Mouse (Mus musculus): Measurements from ENCODE around the gene A2ml1.
A peak's percentile ranks its signal among the peaks of the same experiment; 100 is the strongest.
"Not testable (repeated sequence)": the region's sequence is repeated elsewhere in the genome, so short reads cannot be mapped to it uniquely, and the experiment has no call there.

The A2ml1 gene

DNA sequence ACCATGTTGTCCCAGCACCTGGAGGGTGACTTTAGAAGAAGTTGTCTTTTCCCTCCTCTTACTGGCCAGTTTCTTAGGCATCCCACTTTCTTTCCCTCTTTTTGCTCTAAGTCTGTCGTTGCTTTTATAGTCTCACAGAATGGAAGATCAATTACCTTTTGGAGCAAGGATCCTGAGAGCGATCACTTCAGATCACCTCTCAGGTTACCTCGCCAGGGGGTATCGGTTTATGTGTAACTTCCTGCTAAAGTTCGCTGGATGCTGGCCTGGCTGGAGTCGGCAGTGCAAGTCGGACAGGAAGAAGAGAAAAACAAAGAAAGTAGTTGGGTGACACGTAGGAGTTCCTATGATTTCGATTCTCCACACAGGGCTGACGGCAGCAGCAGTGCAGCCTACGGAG lies at the start of gene A2ml1:
TSS of gene A2ml1 (minus strand) at position 101 of the 400 bp plus-strand sequence.
- DNase-seq = no peak

DNA sequence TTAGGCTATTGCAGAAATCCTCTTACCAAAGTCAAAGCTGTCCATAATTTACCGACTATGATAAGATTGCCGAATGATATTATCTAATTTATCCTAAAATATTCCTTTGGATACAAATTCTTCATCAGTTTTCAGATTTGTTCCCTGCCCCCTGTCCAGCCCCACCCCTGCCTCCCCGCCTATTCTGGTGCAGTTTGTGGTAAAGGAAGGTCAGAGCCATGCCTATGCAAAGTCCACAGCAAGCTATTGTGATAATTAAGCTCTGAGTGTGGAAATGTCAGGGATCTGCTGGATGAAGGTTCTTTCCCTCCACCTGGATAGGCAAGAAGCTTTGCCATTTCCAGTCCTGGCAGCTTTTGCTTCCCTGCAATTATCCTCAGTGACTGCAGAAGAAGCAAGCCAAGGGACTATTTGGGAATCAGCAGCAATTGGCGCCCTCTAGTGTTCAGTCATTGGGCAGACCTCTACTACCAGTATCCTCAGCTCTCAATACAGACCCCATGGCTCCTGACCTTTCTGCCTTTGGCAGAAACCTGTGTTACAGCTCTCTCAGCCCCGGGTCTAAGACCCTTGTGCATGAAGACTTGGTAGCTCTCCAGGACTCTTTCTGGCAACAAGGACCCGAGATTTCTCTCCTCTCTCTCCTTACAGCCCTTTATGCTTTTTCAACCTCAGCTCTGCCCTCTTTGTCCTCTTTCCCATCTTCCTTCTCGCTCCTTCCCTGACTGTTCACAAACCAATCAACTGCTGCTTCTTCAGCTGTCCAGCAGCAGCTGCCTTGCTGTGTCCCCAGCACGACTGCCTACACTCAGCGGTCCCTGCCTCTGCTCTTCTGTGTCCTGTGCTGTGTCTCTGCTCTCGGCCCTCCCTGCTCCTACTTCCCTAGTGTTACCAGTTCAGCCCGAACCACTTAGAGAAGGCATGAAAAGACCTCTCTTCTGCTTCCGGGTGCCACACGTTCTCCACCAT lies 48.6 kb upstream of the A2ml1 start:
- peak; percentile 29 for DNase-seq

DNA sequence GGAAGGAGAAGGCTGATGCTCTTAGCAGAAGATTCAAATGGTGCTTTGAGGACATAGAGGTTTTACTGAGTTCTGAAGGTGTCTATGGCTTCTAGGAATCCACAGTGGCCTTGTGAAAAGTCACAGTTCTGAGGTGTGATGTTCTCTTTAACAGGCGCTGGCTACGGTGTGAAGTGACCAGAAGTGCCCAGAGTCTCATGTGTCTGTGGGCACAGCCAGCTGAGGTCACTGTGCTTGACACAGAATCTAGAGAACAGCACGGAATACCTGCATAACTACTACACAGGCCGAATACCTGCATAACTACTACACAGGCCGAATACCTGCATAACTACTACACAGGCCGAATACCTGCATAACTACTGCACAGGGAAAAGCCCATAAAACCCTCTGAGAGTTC lies 43.8 kb upstream of the A2ml1 start:
- not testable (repeated sequence) for DNase-seq

DNA sequence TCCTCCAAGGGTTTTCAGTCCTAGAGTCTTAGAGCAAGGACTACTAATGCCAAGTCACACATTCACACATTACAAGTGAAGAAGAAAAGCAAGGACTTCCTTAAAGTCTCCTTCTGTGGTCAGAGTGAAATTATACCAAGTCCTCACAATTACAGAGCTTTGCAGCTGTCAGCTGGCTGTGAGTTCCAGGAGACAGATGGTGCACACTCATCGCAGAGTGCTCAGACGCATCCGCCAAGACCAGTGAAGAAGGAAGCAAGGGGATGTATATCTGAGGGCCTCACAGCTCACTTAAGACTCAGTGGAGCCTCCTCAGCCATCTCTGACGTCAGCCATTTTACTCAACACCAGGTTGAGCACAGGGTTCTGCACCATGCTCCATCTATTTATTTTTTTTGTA lies 43.0 kb upstream of the A2ml1 start:
- DNase-seq = peak; percentile 21

DNA sequence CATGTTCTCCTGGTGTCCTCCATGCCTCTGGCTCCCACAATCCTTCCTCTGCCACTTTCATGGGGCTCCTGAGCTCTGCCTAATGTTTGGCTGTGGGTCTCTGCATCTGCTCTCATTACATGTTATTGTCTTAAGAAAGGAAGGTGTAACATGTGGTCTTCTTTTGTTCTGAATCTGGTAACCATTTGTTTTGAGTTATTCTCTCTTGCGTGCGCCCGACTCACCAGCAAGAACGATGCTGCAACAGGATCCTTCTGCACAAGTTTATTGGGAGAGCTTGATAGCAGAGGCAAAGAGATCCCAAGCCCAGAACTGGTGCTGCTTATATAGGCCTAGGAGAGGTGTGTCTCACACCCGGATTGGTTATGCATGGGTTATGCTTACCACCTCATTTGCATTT lies 42.0 kb upstream of the A2ml1 start, which contains the start of gene Klrb1a:
TSS of gene Klrb1a (minus strand) at position 101 of the 400 bp plus-strand sequence.
- not testable (repeated sequence) for DNase-seq

DNA sequence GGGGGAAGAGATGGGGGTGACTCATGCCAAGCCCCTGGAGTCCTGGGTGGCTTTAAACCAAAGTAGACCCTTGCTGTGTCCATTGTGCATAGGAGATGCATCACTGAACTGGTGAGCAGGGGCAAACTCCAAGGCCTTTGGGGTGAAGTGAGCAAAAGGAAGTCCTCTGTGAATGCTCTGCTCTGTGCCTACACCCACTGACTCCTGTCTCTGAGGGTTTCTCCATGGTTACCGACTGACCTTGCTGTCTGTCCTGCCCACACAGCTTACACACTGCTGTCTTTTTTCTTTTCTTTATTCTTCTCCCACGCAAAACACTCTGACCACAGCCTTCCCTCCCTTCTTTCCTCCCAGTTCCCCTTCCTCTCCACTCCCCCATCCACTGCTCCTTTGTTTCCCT lies 41.3 kb upstream of the A2ml1 start:
- no peak for DNase-seq

DNA sequence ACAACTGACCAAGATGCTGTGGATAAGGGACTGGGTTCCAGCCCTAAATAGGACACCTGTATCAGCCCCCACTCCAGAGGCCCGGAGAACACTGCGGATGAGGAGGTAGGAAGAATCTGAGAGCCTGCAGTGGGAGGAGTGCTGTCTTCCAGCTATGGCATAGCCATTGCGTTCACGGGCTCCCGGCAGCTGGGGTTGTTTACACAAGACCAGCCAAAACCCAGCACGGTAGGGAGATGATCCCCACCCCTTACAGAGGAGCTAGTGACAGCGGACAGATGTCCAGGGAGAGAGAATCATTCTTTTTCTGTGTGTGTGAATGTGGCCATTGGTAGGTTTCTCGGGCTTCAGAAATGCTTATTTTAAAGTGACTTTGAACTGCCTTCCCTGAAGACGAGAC lies 24.9 kb upstream of the A2ml1 start:
- DNase-seq = no peak

DNA sequence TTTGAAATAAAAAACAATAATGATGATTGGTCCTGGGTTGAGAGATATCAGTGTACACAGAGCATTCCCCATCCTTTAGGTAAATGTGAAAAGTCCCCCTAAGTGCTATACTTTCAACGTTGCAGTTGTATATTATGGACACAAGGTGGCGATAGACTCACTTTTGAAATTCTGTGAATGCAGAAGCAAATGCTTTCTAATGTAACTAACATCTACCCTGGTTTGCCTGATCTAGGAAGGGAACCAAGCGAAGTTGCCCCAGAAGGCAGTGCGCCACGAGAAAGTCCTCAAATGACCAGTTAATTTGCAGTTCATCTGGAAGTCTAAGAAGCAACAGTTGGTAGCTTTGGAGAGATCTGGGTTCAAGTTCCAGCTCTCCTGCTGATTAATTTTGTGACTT lies 23.1 kb upstream of the A2ml1 start:
- no peak for DNase-seq

DNA sequence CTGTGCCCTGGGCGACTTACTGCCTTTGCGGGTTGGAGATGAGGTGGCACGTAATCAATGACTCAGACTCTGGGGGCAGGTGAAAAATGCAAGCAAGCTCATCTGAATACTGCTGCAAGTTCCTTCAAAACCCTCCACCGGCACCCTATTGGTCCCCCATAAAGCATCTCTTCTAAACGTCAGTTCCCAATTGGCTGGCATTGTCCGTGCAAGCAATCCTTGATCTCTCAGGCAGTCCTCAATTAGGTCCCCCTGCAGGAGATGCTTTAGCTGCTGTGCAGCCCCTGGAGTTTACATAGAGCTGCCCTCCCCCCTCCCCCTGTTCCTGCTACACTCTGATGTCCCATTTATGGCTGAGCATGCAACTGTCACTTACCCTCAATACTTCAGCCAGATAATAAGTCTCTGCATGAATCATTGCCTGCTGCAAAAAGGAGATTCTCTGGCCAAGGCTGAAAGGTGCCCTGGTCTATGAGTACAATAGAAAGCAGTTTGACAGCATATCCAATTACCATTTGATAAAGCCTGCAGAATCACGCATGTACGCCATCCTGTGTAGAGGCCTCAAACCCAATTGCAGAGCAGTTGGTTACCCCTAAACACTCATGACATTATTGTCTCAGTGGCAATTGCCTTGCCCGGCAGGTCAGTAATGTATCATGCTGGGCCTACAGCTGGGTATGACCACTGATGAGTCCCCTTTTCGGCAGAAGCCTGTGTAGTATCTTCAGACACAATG lies 21.2 kb upstream of the A2ml1 start:
- DNase-seq = no peak

DNA sequence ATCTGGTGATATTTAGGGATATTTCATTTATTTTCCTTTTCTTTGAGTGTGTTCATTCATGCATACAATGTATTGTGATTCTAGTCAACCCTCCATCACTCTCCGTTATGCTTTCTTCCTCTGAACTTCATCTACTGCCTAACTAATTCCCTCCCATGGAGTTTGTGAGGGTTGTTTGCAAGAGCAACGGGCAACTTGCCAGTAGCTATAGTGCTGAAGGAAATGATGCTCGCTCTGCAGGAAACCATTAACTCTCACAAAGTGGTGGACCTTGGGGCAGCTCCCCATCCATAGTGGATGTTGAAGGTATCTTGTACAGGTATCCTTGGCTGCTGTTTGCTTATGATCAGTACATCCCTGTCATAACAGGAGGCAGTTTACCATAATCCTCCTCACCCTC lies 20.6 kb upstream of the A2ml1 start:
- no peak for DNase-seq

DNA sequence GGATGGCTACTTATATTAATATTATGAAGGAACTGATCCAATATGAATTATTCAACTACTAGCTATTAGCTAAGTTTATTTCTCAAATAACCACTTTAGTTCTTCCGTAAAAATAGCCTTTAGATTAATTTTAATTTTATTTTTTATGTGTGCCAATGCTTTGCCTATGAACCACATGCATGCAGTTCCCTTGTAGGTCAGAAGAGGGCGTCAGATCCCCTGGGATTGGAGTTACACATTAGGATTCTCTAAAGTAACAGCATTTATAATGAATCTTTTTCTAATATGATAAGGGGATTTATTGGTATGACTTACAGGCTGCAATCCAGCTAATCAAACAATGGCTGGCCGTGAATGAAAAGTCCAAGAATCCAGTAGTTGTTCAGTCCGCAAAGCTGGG lies 18.1 kb upstream of the A2ml1 start:
- DNase-seq = peak; percentile 22

DNA sequence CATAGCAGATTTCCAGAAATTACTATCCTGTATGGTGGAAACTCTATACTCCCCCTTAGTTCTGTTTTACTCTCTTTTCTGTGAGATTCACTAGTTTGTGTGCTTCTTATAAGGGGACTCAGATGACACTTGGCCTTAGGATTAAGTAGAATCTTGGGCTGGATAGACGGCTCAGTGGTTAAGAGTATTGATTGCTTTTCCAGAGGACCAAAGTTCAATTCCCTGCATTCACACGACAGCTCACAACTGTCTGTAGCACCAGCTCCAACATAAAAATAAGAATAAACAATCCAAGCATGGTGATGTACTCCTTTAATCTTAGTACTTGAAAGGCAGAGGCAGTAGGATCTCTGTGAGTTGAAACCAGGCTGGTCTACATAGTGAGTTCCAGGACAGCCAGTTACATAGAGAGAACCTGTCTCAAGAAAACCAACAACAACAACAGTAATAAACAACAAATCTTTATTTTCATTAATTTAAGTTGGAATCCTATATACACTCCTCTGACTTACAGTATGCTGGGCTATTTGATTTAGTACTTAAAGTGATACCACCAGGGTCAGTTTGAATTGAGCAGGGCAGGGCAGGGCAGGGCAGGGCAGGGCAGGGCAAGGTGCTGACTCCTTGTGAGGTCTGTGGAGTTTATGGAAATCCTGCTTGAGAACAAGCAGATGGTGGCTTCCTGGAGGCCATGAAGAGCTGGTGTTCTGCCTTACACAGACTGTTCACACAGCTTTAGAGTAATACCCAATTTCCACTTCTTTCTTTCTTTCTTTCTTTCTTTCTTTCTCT lies 17.0 kb upstream of the A2ml1 start:
- DNase-seq = no peak

DNA sequence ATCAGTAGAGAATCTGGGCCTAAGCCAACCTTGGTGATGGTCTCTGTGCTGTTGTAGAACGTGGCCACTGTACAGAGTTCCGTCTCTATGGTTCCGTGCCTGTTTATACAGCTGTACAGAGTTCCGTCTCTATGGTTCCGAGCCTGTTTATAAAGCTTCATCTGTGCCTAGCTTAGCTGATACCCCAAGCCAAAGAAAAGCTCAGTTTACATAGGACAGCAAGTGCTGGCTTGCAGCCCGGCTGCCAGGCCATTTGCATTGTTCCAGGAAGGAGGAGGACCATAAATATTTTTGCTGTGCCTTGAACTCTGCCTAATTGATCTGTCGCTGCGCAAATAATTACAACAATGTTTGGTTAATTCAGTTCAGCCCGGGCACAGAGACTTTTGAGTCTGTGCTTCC lies 15.7 kb upstream of the A2ml1 start:
- peak; percentile 15 for DNase-seq

DNA sequence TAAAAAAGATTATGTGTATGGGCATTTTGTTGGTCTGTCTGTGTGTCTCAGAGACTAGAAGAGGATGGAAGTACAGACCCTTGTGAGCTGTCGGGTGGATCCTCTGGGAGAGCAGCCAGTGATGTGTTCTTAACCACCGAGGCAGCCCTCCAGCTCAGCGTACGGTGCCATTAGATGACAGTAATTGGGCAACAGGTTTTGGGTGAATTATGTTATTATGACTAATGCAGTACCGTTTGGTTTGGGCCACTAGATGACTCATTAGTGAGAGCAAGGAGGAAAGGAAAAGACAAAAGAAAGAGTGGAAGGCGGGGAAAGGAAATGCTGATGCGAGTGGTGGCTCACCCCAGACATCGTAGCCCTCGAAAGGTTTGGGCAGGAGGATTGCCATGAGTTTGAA lies 13.2 kb upstream of the A2ml1 start:
- no peak for DNase-seq

DNA sequence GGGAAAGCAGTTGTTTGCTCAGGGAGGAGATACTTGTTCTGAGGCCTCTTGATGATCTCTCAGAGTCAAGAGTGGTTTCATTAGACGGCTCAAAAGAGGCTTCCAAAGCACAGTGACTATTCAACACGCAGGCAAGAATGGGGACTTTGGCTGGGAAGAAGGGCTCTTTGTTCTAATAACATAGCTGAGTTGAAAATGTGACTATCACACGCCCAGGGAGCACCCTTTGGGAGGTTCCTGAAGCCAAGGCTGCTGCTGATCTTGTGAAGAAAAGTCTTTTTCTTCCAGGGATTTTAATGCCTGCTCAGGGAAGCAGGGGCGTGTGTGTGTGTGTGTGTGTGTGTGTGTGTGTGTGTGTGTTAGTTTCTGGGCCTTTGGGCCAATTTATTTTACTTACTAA lies 8.0 kb upstream of the A2ml1 start:
- no peak for DNase-seq

DNA sequence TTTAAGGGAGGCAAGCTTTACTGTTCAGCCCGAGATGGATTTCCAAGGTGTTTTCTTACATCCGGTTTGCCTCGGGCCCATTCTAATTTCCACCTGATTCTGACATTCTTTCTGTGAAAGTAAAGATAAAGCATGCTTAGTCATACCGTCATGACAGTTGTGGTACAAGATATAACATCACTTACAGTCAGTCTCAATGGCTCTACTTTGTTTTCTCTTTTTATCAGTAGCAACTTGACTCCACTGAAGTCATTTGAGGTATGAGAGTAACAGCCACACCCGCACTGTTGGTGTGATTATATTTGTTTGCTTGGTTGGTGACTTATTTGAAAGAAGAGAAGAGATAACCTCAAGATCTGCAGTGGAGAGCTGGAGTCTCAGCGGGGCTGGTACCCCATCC lies 6.2 kb upstream of the A2ml1 start:
- no peak for DNase-seq

DNA sequence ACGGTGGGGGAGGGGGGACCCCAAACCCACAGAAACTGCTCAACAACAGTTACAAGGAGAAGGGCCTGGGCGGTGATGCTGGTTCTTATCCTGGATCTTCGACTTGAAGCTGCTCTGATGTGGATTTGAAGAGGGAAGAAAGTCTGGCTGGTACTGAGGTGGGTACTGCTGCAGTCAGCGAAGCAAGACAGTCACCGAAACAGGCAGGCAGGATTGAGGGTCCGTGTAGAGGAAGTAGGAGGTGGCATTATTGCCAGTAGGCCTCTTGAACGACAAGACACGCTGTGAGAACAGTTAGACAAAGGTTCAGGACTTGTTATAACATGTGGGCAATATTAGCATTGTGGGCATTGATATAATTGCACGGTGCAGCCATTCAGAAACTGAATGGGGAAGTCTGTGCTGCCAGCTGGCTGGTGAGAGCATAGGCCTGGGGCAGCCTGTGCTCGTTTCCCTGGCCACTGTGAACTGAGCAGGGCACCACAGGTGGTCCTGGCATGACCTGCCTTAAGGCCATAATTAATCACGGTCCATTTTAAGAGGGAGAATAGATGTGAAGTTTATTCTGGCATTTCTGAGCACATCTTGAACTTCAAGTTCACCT lies 4.3 kb upstream of the A2ml1 start:
- DNase-seq = no peak

DNA sequence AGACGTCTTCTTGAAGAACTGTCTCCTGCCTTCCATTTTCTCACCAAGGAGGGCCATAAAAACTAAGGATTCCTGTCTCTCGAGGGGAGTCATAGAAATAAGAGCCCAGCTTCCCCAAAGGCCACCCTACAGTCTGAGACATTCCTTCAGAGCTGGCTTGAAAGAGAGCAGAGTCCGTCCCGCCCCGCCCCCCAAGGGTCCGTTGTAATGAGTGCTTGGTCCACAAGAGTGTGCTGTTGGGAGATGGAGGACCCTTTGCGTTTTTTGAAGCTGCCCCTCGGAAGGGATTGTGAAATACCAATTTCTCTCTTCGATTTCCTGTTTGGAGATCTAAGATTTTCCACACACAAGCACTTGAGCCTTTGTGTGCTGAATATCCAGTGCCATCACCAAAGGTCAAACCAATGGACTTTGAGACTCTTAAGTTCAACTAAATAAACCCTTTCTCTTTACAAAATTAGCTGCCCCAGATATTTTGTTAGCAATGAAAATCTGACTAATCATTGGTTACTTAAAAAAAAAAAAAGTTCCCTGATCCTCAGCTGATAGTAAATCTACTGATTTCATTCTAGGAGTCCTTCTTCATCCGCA lies 2.8 kb upstream of the A2ml1 start:
- DNase-seq = no peak

DNA sequence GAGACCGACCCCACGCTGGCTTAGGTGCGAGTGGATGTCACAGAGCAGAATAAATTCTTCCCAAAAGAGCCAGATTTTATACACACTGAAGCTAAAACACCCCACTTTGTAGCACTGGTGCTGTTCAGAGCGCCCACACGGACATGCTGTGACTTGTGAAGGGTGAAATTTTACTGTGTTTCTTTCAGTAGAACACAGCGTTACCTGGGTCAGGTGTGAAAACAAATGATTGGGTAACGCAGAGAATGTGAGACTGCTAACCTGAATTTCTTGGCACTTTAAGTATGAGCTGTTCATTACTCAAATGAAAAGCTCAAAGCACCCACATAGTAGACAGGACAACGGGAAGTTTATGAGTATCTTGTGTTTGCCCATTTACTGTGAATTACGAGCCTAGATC lies 4.1 kb downstream of the A2ml1 start:
- no peak for DNase-seq

DNA sequence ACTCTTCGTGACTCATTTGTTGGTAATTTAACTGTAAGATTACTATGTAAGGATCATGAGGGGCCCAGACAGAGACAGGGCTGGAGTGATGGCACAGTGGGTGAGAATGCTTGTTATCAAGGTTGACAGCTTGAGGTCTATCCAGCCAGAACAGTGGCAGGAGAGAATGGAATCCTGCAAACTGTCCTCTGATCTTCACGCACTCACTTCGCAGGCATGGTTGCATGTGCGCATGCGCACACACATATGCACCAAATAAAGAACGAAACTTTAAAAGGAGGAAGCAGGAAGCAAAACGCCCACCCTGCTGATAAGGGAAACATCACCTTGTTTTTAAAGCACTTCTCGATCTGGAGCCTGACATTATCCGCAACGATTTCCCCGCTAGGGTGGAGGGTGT lies 14.8 kb downstream of the A2ml1 start:
- DNase-seq = no peak

DNA sequence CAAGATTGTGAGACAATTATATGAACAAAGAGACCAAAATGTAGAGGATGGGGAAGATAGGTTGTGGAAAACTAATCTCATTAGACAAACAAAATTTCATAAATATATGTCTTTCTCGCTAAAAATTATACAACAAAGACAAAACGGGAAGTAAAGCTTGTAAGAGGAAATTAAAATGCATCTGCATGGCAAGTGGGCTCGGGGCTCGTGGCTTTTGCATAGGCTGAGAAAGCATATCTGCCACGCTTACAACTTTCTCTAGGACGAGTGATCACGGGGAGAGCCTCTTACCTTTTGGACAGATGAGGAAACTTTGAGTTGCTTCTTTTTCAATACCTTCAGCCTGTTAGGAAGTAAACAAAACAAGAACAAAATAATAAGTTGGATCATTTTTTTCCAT lies 27.4 kb downstream of the A2ml1 start:
- DNase-seq = no peak
